Mouse (Mus musculus) heart, postnatal 0 days (tissue): Measurements from ENCODE around the gene Dhx30. TPM values are rescaled to one million over a fixed set of nuclear protein-coding genes. Genes with fewer than 3 reads are reported as not detected.
"Not testable (repeated sequence)": the region's sequence is repeated elsewhere in the genome, so short reads cannot be mapped to it uniquely, and the experiment has no call there.

Experiments used
- ATAC-seq: fragments of 200-750 bp; cut with Nextera tagmentation; 2 replicates; pipeline ENCODE4 v1.8.0; 2017; ENCODE audit warnings: low read depth, moderate number of reproducible peaks, moderate library complexity; ENCODE audit not compliant: insufficient read depth
- DNase-seq: peaks from one replicate; pipeline ENCODE4 v3.0.0-alpha.2; 2016; ENCODE audit warnings: low spot score
- H3K27ac ChIP-seq: fragments of 300-500 bp; sonication (generic); 2 replicates; pipeline ENCODE4 v1.5.1; 2014; ENCODE audit warnings: low read depth, mild to moderate bottlenecking
- H3K27me3 ChIP-seq: fragments of 300-500 bp; sonication (generic); 2 replicates; pipeline ENCODE4 v1.6.1; 2014; ENCODE audit warnings: low read length, mixed read lengths; ENCODE audit not compliant: control insufficient read depth, insufficient read depth
- H3K36me3 ChIP-seq: fragments of 300-500 bp; sonication (generic); replicated peaks from 2 replicates; pipeline ENCODE4 v1.6.1; 2014; ENCODE audit warnings: low read length, mixed read lengths; ENCODE audit not compliant: control insufficient read depth, insufficient read depth
- H3K4me1 ChIP-seq: fragments of 300-500 bp; sonication (generic); 2 replicates; pipeline ENCODE4 v1.6.1; 2014; ENCODE audit warnings: antibody characterized with exemption; ENCODE audit not compliant: control insufficient read depth, insufficient read depth
- H3K4me2 ChIP-seq: fragments of 300-500 bp; sonication (generic); 2 replicates; pipeline ENCODE4 v1.6.1; 2014; ENCODE audit warnings: low read depth, mild to moderate bottlenecking, low read length, moderate library complexity
- H3K4me3 ChIP-seq: fragments of 300-500 bp; sonication (generic); 2 replicates; pipeline ENCODE4 v1.5.1; 2014; ENCODE audit warnings: low read depth, low read length
- H3K9ac ChIP-seq: fragments of 300-500 bp; sonication (generic); replicated peaks from 2 replicates; pipeline ENCODE4 v1.6.1; 2014; ENCODE audit warnings: low read depth, low read length, mixed read lengths
- H3K9me3 ChIP-seq: fragments of 300-500 bp; sonication (generic); replicated peaks from 2 replicates; pipeline ENCODE4 v1.6.1; 2016; ENCODE audit warnings: low read length; ENCODE audit not compliant: control insufficient read depth
- CTCF ChIP-seq: IDR thresholded peaks from 2 replicates; pipeline ENCODE4 v1.5.1; 2016; ENCODE audit warnings: antibody characterized with exemption, control low read depth, low read depth
- EP300 ChIP-seq: IDR thresholded peaks from 2 replicates; pipeline ENCODE4 v1.6.1; 2016; ENCODE audit warnings: antibody characterized with exemption, low read depth
- WGBS: fragments of 180-500 bp; shearing (Covaris S2); extraction: QIAGEN DNeasy Blood & Tissue Kit; methylation state at CpG from one replicate; pipeline ENCODE4 v1.1.7; 2014; 5-methylcytosine and 5-hydroxymethylcytosine counted together
- polyA plus RNA-seq: library from polyadenylated mRNA; unstranded; fragments of >200 nt; fragmentation: Nextera tagmentation; extraction: Ambion mirVana; gene quantifications from 2 replicates; pipeline ENCODE4 v1.2.1, GENCODE M21; 2015
- total RNA-seq: library from RNA; depleted of rRNA; stranded (reverse); fragments of >200 nt; gene quantifications from 2 replicates; pipeline ENCODE4 v1.2.3, GENCODE M21; 2014; ENCODE audit warnings: low replicate concordance; rRNA removed

Gene Dhx30
- 111 and 120 TPM in 2 replicates for total RNA-seq
- 63.6 and 66.4 TPM in 2 replicates for polyA plus RNA-seq

DNA sequence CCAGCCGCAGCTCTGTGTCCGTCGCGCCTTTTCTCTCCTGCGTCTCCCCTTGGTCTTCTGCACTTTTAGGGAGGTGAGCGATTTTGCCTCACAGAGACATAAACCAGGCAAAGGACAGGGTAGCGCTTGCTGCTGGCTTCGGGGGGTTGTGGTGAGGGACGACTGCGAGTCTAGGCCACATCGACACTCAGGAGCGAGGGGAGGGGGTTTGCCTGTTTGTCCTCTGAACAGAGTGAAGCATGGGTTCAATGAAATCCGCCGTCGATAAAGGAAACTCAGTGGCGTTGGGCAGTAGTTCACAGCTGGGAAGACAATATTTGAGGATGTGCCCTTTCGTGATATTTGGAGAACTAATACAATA, at the start of gene Dhx30:
Gene Dhx30, minus strand, starts transcription at position 52 of the 361 bp plus-strand sequence.
- ATAC-seq (0 out of 2 replicates have a peak, but pooled peaks have one; percentile 0), DNase-seq (no peak)
- Histone ChIP-seq H3K4me3 (peak within 1 kb of the TSS; percentile 74), H3K9ac (peak within 1 kb of the TSS; percentile 84), H3K4me2 (peak within 1 kb of the TSS; percentile 94), H3K9me3 (no peaks in the 10 kb centered on the region), H3K36me3 (peaks cover 21% of the 10 kb centered on the region), H3K27ac (peak within 1 kb of the TSS; percentile 91), H3K4me1 (peaks cover 11% of the 10 kb centered on the region), H3K27me3 (no peaks in the 10 kb centered on the region)
- under 1% methylated on average over 17 of the region's 17 CpGs for WGBS
- no peak for TF ChIP-seq EP300
- TF ChIP-seq CTCF: no peak

DNA sequence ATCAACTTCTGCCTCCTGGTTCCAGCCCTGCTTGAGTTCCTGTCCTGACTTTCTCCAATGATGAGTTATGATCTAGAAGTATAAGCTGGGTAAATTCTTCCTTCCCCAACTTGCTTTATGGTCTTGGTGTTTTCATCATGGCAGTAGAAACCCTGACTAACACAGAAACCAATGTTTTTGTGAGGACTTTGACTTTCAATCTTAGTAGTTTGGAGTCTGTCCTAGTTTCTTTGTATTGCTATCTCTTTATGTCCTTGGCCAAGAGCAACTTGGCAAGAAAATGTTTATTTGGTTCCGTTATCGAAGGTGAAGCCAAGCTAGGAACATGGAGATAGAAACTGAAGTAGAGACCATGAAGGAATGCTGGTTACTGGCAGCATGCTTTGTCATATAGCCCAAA, 45.4 kb upstream of the Dhx30 start:
- WGBS: 32% methylated on average over 2 of the region's 2 CpGs
- H3K36me3 ChIP-seq: peaks cover 35% of the 10 kb centered on the region
- H3K9ac ChIP-seq: no peak overlapping the region
- H3K4me3 ChIP-seq: no peak overlapping the region
- no peaks in the 10 kb centered on the region for H3K9me3 ChIP-seq
- no peak overlapping the region for H3K27ac ChIP-seq
- no peak overlapping the region for H3K4me2 ChIP-seq
- no peak for DNase-seq
- no peaks in the 10 kb centered on the region for H3K27me3 ChIP-seq
- H3K4me1 ChIP-seq: peaks cover 4% of the 10 kb centered on the region; the same call in 1 of the 2 replicates
- ATAC-seq: no peak
- TF ChIP-seq EP300 (no peak), CTCF (no peak)

DNA sequence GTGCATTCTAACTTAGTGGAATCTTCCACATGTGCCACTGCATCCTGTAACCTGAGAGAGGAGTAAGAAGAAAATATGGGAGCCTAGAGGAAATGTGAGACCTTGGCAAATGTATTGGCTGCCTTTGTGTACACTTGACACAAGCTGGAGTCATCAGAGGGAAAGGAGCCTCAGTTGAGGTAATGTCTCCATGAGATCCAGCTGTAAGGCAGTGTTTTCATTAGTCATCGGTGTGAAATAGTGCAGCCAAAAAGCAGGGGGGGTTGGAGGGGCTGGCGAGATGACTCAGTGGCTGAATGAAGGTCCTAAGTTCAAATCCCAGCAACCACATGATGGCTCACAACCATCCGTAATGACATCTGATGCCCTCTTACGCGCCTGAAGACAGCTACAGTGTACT, 44.8 kb upstream of the Dhx30 start:
- Histone ChIP-seq H3K36me3 (peaks cover 35% of the 10 kb centered on the region), H3K9ac (no peak overlapping the region), H3K4me2 (no peak overlapping the region), H3K4me3 (no peak overlapping the region), H3K27ac (no peak overlapping the region), H3K4me1 (peaks cover 4% of the 10 kb centered on the region; the same call in 1 of the 2 replicates), H3K27me3 (no peaks in the 10 kb centered on the region), H3K9me3 (no peaks in the 10 kb centered on the region)
- 89% methylated on average over 5 of the region's 5 CpGs for WGBS
- no peak for DNase-seq
- TF ChIP-seq CTCF: no peak
- TF ChIP-seq EP300: no peak
- ATAC-seq: no peak

DNA sequence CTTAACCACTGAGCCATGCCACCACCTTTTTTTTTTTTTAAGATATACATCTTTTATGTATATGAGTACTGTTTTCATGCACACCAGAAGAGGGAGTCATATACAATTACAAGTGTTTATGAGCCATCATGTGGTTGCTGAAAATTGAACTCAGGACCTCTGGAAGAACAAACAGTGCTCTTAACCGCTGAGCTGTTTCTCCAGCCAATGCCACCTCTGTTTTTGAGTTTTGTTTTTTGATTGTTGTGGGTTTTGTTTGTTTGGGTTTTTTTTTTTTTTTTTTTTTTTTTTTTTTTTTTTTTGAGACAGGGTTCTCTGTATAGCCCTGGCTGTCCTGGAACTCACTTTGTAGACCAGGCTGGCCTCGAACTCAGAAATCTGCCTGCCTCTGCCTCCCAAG, 42.9 kb upstream of the Dhx30 start:
- not testable (repeated sequence) for H3K27ac ChIP-seq
- WGBS: 90% methylated on average over 2 of the region's 2 CpGs

DNA sequence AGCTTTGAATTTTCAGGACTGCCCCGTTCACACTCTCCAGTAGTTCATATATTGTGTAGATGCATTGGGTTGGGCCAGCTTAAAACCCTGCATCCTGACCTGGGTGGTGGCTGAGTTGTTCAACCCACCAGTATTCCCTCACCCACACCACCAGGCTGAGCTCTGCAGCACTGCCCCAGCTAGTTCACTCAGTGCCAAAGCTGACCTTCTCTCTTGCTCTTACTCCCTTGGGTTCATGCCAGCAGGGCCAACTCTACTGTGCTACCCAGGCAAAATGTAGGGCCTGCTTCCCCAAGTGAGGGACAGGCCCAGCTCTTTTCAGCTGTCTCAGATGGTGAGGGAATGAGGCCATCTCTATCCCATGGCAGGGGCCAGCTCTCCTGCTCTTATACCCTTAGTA, 41.4 kb upstream of the Dhx30 start:
- H3K27ac ChIP-seq: no peak overlapping the region
- TF ChIP-seq EP300 (no peak), CTCF (no peak)
- H3K27me3 ChIP-seq: no peaks in the 10 kb centered on the region
- H3K9me3 ChIP-seq: no peaks in the 10 kb centered on the region
- H3K4me1 ChIP-seq: peaks cover 4% of the 10 kb centered on the region; the same call in 1 of the 2 replicates
- no peak for ATAC-seq
- H3K4me2 ChIP-seq: no peak overlapping the region
- H3K36me3 ChIP-seq: peaks cover 29% of the 10 kb centered on the region
- 92% methylated on average over 1 of the region's 1 CpGs for WGBS
- no peak for DNase-seq
- H3K4me3 ChIP-seq: no peak overlapping the region
- H3K9ac ChIP-seq: no peak overlapping the region

More for the DNA sequence above, 42.9 kb upstream of the Dhx30 start:
- not testable (repeated sequence) for ATAC-seq, DNase-seq, H3K4me3 ChIP-seq, H3K27me3 ChIP-seq, H3K9ac ChIP-seq, H3K4me2 ChIP-seq, H3K9me3 ChIP-seq, H3K4me1 ChIP-seq
- H3K36me3 ChIP-seq: peaks cover 34% of the 10 kb centered on the region

DNA sequence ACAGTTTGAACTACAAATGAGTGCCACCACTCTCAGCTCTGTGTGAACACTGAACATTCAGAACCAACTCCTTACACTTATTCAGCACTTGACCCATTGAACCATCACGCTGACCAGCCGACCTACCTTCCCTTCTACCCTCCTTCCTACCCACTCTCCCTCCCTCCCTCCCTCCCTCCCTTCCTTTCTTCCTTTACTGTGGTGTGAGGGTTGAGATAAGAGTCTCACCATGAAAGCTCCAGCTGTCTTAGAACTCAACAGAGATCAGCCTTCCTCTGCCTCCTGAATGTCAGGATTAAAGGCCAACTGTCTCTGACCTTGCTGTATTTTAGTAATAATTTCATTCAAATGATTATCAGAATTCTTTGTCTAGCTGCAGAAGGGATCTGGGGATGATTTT, 31.0 kb upstream of the Dhx30 start:
- Histone ChIP-seq H3K9me3 (no peaks in the 10 kb centered on the region), H3K27ac (no peak overlapping the region), H3K36me3 (peaks cover 45% of the 10 kb centered on the region), H3K4me3 (no peak overlapping the region), H3K9ac (no peak overlapping the region), H3K4me1 (no peaks in the 10 kb centered on the region), H3K4me2 (no peak overlapping the region), H3K27me3 (no peaks in the 10 kb centered on the region)
- ATAC-seq: no peak
- DNase-seq: no peak
- no peak for TF ChIP-seq EP300
- TF ChIP-seq CTCF: no peak
- 52% methylated on average over 2 of the region's 2 CpGs for WGBS
